Mouse (Mus musculus): ENCODE data around the gene Casr. TPM values are rescaled to one million over a fixed set of nuclear protein-coding genes. Genes with fewer than 3 reads are reported as not detected.

Casr gene
- polyA plus RNA-seq, 1 experiment from 2014 or later = not detected

DNA sequence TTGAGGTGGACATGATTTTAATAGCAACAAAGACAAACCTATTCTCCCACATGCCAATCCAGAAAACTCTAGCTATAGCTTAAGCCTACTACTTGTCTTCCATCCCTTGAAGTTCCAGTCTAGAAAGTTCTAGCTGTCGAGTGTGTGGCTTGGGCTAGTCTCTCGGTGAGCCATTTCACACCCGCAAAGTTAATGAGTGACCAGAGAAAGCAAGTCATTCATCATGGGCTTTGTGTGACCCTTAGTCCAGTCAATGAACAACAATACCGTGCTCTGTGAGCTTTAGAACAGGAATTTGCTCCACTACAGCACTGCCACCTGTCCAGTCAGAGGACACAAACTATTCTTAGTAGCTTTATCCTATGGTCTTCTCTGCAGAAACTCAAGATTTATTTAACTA lies 16.6 kb downstream of the Casr start:
- no peak for ATAC-seq (replicated peaks; ENCODE audit: insufficient number of reproducible peaks, insufficient read depth, low FRiP score, low read depth)
- H3K4me2 ChIP-seq = no peak overlapping the region
- H3K9me3 ChIP-seq (replicated peaks) = no peaks in the 10 kb centered on the region
- H3K4me1 ChIP-seq (replicated peaks) = no peaks in the 10 kb centered on the region
- H3K27ac ChIP-seq = no peak overlapping the region
- H3K27me3 ChIP-seq = no peaks in the 10 kb centered on the region
- H3K36me3 ChIP-seq = no peaks in the 10 kb centered on the region
- 79% methylated on average over 4 of the region's 4 CpGs for WGBS
- no peak overlapping the region for H3K9ac ChIP-seq
- no peak overlapping the region for H3K4me3 ChIP-seq

DNA sequence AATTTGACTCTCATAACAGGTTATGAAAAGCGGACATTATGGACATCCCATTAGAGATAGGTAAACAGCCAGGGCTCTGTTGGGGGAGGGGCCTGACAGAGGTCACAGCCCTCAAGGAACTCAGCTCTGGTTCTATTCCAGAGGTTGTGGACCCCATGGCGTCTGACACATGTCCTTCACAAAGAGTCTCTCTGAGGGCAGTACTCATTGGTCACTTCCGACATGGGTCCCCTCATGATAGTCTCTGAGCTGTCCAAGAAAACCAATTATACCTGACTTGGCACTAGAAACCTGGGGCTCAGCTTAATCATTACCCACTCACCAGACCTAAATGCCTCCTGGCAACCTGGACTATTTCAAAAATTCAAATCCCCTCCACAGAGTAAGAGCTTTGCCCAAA lies 18.9 kb downstream of the Casr start:
- ATAC-seq (replicated peaks; ENCODE audit: insufficient number of reproducible peaks, insufficient read depth, low FRiP score, low read depth) = no peak
- H3K9me3 ChIP-seq (replicated peaks) = no peaks in the 10 kb centered on the region
- H3K4me3 ChIP-seq = no peak overlapping the region
- no peaks in the 10 kb centered on the region for H3K27me3 ChIP-seq
- 81% methylated on average over 3 of the region's 3 CpGs for WGBS
- no peak overlapping the region for H3K27ac ChIP-seq
- H3K4me2 ChIP-seq = no peak overlapping the region
- no peak overlapping the region for H3K9ac ChIP-seq
- no peaks in the 10 kb centered on the region for H3K36me3 ChIP-seq
- H3K4me1 ChIP-seq (replicated peaks) = no peaks in the 10 kb centered on the region

GRCm38 (mm10) chr16:36540834-36541233 lies 21.1 kb downstream of the Casr start:
- H3K4me1 ChIP-seq (replicated peaks) = no peaks in the 10 kb centered on the region
- H3K36me3 ChIP-seq = no peaks in the 10 kb centered on the region
- no peak overlapping the region for H3K4me2 ChIP-seq
- no peak overlapping the region for H3K9ac ChIP-seq
- no peaks in the 10 kb centered on the region for H3K9me3 ChIP-seq (replicated peaks)
- ATAC-seq (replicated peaks; ENCODE audit: insufficient number of reproducible peaks, insufficient read depth, low FRiP score, low read depth) = no peak
- no peak overlapping the region for H3K27ac ChIP-seq
- no peak overlapping the region for H3K4me3 ChIP-seq
- WGBS = 67% methylated on average over 6 of the region's 6 CpGs
- H3K27me3 ChIP-seq = no peaks in the 10 kb centered on the region

GRCm38 (mm10) chr16:36532981-36533687 lies 28.8 kb downstream of the Casr start:
- no peak overlapping the region for H3K4me3 ChIP-seq
- H3K9ac ChIP-seq = no peak overlapping the region
- no peaks in the 10 kb centered on the region for H3K9me3 ChIP-seq (replicated peaks)
- no peak for ATAC-seq (replicated peaks; ENCODE audit: insufficient number of reproducible peaks, insufficient read depth, low FRiP score, low read depth)
- H3K27me3 ChIP-seq = no peaks in the 10 kb centered on the region
- no peaks in the 10 kb centered on the region for H3K36me3 ChIP-seq
- H3K4me2 ChIP-seq = no peak overlapping the region
- 54% methylated on average over 11 of the region's 11 CpGs for WGBS
- H3K27ac ChIP-seq = no peak overlapping the region
- no peaks in the 10 kb centered on the region for H3K4me1 ChIP-seq (replicated peaks)

GRCm38 (mm10) chr16:36532046-36532445 lies 29.9 kb downstream of the Casr start:
- Histone ChIP-seq H3K4me1 (replicated peaks) (no peaks in the 10 kb centered on the region), H3K27me3 (no peaks in the 10 kb centered on the region), H3K9me3 (replicated peaks) (no peaks in the 10 kb centered on the region), H3K27ac (no peak overlapping the region), H3K9ac (no peak overlapping the region), H3K4me2 (no peak overlapping the region), H3K4me3 (no peak overlapping the region), H3K36me3 (no peaks in the 10 kb centered on the region)
- ATAC-seq (replicated peaks; ENCODE audit: insufficient number of reproducible peaks, insufficient read depth, low FRiP score, low read depth) = no peak
- 54% methylated on average over 4 of the region's 4 CpGs for WGBS

GRCm38 (mm10) chr16:36531630-36532029 lies 30.3 kb downstream of the Casr start:
- H3K9me3 ChIP-seq (replicated peaks) = no peaks in the 10 kb centered on the region
- no peak overlapping the region for H3K9ac ChIP-seq
- no peak overlapping the region for H3K4me2 ChIP-seq
- H3K4me1 ChIP-seq (replicated peaks) = no peaks in the 10 kb centered on the region
- WGBS = 53% methylated on average over 5 of the region's 5 CpGs
- no peak for ATAC-seq (replicated peaks; ENCODE audit: insufficient number of reproducible peaks, insufficient read depth, low FRiP score, low read depth)
- H3K27ac ChIP-seq = no peak overlapping the region; the same call in 1 of the 2 replicates
- no peak overlapping the region for H3K4me3 ChIP-seq
- no peaks in the 10 kb centered on the region for H3K27me3 ChIP-seq
- H3K36me3 ChIP-seq = no peaks in the 10 kb centered on the region

DNA sequence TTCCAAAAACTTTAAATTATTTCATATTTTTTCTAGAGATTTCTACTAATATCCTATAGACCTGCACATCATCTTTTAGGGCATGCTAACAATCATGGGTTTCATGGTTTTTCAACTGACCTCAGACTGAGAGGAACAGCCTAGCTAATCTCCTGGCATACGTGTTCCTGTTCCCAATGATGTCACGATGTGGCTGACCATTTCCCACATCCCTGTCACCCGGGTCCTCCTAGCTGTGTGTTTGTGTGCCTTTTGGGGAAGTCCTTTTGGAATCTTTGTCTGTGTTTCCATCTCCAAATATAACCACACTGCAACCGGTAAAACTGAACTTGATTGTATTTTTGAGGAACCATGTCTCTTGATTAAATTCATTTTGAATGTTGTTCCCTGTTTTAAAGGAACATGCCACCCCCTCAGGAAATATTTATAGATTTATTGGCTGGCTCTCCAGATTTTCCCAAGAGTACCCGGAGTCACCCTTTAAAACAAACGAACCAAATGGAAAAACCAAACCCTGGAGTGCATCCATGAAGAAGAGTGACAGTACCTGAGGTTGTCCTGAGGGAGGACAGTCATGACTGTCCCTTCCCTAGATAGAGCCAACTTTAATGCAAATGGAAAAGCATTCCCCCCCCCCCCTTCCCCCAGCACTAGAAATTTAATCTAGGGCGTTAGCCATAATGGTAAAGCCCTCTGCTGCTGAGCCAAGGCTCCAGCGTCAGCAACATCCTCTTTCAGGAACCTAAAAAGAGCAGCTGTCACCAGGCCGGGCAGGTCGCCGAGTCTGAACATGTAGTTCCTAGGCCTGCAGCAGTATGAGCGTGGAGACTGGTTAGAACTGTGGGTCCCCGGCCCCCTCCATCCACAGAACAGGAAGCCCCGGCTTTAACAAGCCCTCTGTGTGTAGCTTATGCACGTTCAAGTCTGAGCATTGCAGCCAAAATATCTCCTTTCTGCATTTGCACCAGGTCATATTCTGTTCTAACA lies 31.1 kb downstream of the Casr start:
- Histone ChIP-seq H3K4me3 (no peak overlapping the region), H3K9me3 (replicated peaks) (no peaks in the 10 kb centered on the region), H3K4me1 (replicated peaks) (no peaks in the 10 kb centered on the region), H3K4me2 (no peak overlapping the region), H3K36me3 (no peaks in the 10 kb centered on the region), H3K27ac (no peak overlapping the region), H3K9ac (no peak overlapping the region), H3K27me3 (no peaks in the 10 kb centered on the region)
- WGBS = 46% methylated on average over 15 of the region's 15 CpGs
- no peak for ATAC-seq (replicated peaks; ENCODE audit: insufficient number of reproducible peaks, insufficient read depth, low FRiP score, low read depth)

DNA sequence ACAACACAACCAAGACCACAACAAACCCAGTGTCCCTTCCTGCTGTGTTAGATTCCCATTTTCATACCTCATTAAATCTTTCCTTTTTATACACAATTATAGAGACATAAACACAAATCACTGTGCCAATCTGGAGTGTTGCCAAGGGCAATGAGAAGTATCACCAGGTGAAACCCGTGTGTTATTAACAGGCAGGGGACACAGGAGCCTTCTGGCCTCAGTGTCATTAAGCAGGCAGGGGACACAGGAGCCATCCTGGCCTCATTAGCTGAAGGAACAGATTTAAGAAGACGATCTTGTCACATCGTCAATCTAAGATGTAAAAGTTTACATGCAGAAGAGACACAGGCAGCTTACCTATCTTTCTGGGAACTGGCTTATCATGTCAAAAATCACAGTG lies 33.1 kb downstream of the Casr start:
- H3K27ac ChIP-seq = no peak overlapping the region
- H3K27me3 ChIP-seq = no peaks in the 10 kb centered on the region
- no peak for ATAC-seq (replicated peaks; ENCODE audit: insufficient number of reproducible peaks, insufficient read depth, low FRiP score, low read depth)
- no peaks in the 10 kb centered on the region for H3K9me3 ChIP-seq (replicated peaks)
- H3K4me1 ChIP-seq (replicated peaks) = no peaks in the 10 kb centered on the region
- no peak overlapping the region for H3K9ac ChIP-seq
- no peak overlapping the region for H3K4me2 ChIP-seq
- no peak overlapping the region for H3K4me3 ChIP-seq
- no peaks in the 10 kb centered on the region for H3K36me3 ChIP-seq
- 78% methylated on average over 3 of the region's 3 CpGs for WGBS

GRCm38 (mm10) chr16:36526596-36527282 lies 35.2 kb downstream of the Casr start:
- Histone ChIP-seq H3K4me3 (no peak overlapping the region), H3K9ac (no peak overlapping the region), H3K27me3 (no peaks in the 10 kb centered on the region), H3K4me2 (no peak overlapping the region), H3K4me1 (replicated peaks) (no peaks in the 10 kb centered on the region), H3K27ac (no peak overlapping the region), H3K9me3 (replicated peaks) (no peaks in the 10 kb centered on the region), H3K36me3 (no peaks in the 10 kb centered on the region)
- WGBS = 59% methylated on average over 6 of the region's 6 CpGs
- no peak for ATAC-seq (replicated peaks; ENCODE audit: insufficient number of reproducible peaks, insufficient read depth, low FRiP score, low read depth)

GRCm38 (mm10) chr16:36523095-36523494 lies 38.8 kb downstream of the Casr start:
- no peak overlapping the region for H3K9ac ChIP-seq
- 68% methylated on average over 5 of the region's 5 CpGs for WGBS
- ATAC-seq (replicated peaks; ENCODE audit: insufficient number of reproducible peaks, insufficient read depth, low FRiP score, low read depth) = no peak

GRCm38 (mm10) chr16:36516355-36516754 lies 45.6 kb downstream of the Casr start:
- no peaks in the 10 kb centered on the region for H3K9me3 ChIP-seq (replicated peaks)
- no peaks in the 10 kb centered on the region for H3K27me3 ChIP-seq
- no peak overlapping the region for H3K4me2 ChIP-seq
- no peak overlapping the region for H3K4me3 ChIP-seq
- WGBS = 72% methylated on average over 2 of the region's 2 CpGs
- no peak for ATAC-seq (replicated peaks; ENCODE audit: insufficient number of reproducible peaks, insufficient read depth, low FRiP score, low read depth)
- no peaks in the 10 kb centered on the region for H3K36me3 ChIP-seq
- no peaks in the 10 kb centered on the region for H3K4me1 ChIP-seq (replicated peaks)
- H3K27ac ChIP-seq = no peak overlapping the region
- H3K9ac ChIP-seq = no peak overlapping the region

More at GRCm38 (mm10) chr16:36523095-36523494, 38.8 kb downstream of the Casr start:
- Histone ChIP-seq H3K4me2 (no peak overlapping the region), H3K36me3 (no peaks in the 10 kb centered on the region), H3K4me1 (replicated peaks) (no peaks in the 10 kb centered on the region), H3K27ac (no peak overlapping the region), H3K9me3 (replicated peaks) (no peaks in the 10 kb centered on the region), H3K27me3 (no peaks in the 10 kb centered on the region), H3K4me3 (no peak overlapping the region)
